Mouse (Mus musculus) embryonic facial prominence, embryonic 15.5 days (tissue): ENCODE data around the gene Lyz1. TPM values are rescaled to one million over a fixed set of nuclear protein-coding genes. Genes with fewer than 3 reads are reported as not detected.
"Not testable (repeated sequence)": the region's sequence is repeated elsewhere in the genome, so short reads cannot be mapped to it uniquely, and the experiment has no call there.

Experiments used
- ATAC-seq: fragments of 200-750 bp; cut with Nextera tagmentation; 2 replicates; pipeline ENCODE4 v1.8.0; 2017; ENCODE audit warnings: low read depth, moderate TSS enrichment; ENCODE audit not compliant: insufficient number of reproducible peaks, low FRiP score, low TSS enrichment
- H3K27ac ChIP-seq: fragments of 300-500 bp; sonication (generic); replicated peaks from 2 replicates; pipeline ENCODE4 v1.5.1; 2015; ENCODE audit warnings: mild to moderate bottlenecking, inconsistent platforms
- H3K27me3 ChIP-seq: fragments of 300-500 bp; sonication (generic); 2 replicates; pipeline ENCODE4 v1.6.1; 2015; ENCODE audit warnings: inconsistent platforms
- H3K36me3 ChIP-seq: fragments of 300-500 bp; sonication (generic); 2 replicates; pipeline ENCODE4 v1.6.1; 2015; ENCODE audit warnings: mild to moderate bottlenecking, inconsistent platforms
- H3K4me1 ChIP-seq: fragments of 300-500 bp; sonication (generic); 2 replicates; pipeline ENCODE4 v1.6.1; 2015; ENCODE audit warnings: inconsistent platforms
- H3K4me2 ChIP-seq: fragments of 300-500 bp; sonication (generic); replicated peaks from 2 replicates; pipeline ENCODE4 v1.6.1; 2015; ENCODE audit warnings: mild to moderate bottlenecking, inconsistent platforms
- H3K4me3 ChIP-seq: fragments of 300-500 bp; sonication (generic); replicated peaks from 2 replicates; pipeline ENCODE4 v1.5.1; 2015; ENCODE audit warnings: mild to moderate bottlenecking, inconsistent platforms
- H3K9ac ChIP-seq: fragments of 300-500 bp; sonication (generic); 2 replicates; pipeline ENCODE4 v1.6.1; 2015; ENCODE audit warnings: inconsistent platforms
- H3K9me3 ChIP-seq: fragments of 300-500 bp; sonication (generic); replicated peaks from 2 replicates; pipeline ENCODE4 v1.6.1; 2016; ENCODE audit warnings: inconsistent platforms
- WGBS: fragments of 180-500 bp; shearing (Covaris S2); methylation state at CpG from one replicate; pipeline ENCODE4 v1.1.7; 2015; 5-methylcytosine and 5-hydroxymethylcytosine counted together
- polyA plus RNA-seq: library from polyadenylated mRNA; unstranded; fragments of >200 nt; fragmentation: Nextera tagmentation; extraction: Ambion mirVana; gene quantifications from 2 replicates; pipeline ENCODE4 v1.2.1, GENCODE M21; 2015

The Lyz1 gene
- polyA plus RNA-seq, 1 experiment from 2014 or later, result 0.13 TPM

GRCm38 (mm10) chr10:117275681-117276369 lies 16.8 kb downstream of the Lyz1 start:
- ATAC-seq, result no peak
- no peak overlapping the region for H3K27ac ChIP-seq
- no peaks in the 10 kb centered on the region for H3K4me1 ChIP-seq
- H3K4me3 ChIP-seq, result no peak overlapping the region
- no peak overlapping the region for H3K9ac ChIP-seq
- no peaks in the 10 kb centered on the region for H3K36me3 ChIP-seq
- no peak overlapping the region for H3K4me2 ChIP-seq
- WGBS, result 80% methylated on average over 10 of the region's 10 CpGs
- no peaks in the 10 kb centered on the region for H3K9me3 ChIP-seq
- H3K27me3 ChIP-seq, result no peaks in the 10 kb centered on the region

GRCm38 (mm10) chr10:117274645-117275044 lies 18.0 kb downstream of the Lyz1 start:
- not testable (repeated sequence) for H3K4me2 ChIP-seq, H3K4me1 ChIP-seq, H3K27ac ChIP-seq, H3K9ac ChIP-seq, H3K9me3 ChIP-seq, H3K4me3 ChIP-seq, H3K36me3 ChIP-seq, ATAC-seq, H3K27me3 ChIP-seq
- 87% methylated on average over 4 of the region's 7 CpGs for WGBS

GRCm38 (mm10) chr10:117272023-117272422 lies 20.6 kb downstream of the Lyz1 start:
- Histone ChIP-seq H3K4me1 (no peaks in the 10 kb centered on the region), H3K9me3 (no peaks in the 10 kb centered on the region), H3K27ac (no peak overlapping the region), H3K27me3 (no peaks in the 10 kb centered on the region), H3K4me2 (no peak overlapping the region), H3K9ac (no peak overlapping the region), H3K4me3 (no peak overlapping the region), H3K36me3 (no peaks in the 10 kb centered on the region)
- no peak for ATAC-seq

- H3K36me3 ChIP-seq, result no peaks in the 10 kb centered on the region
These were observed 32.8 kb downstream of the Lyz1 start for GRCm38 (mm10) chr10:117259870-117260269.

GRCm38 (mm10) chr10:117238603-117239002 lies 54.1 kb downstream of the Lyz1 start, which contains the start of gene 9530003J23Rik:
Gene 9530003J23Rik (minus strand): TSS chr10:117238703.
- no peak for ATAC-seq
- no peak within 1 kb of the TSS for H3K27ac ChIP-seq

More at GRCm38 (mm10) chr10:117259870-117260269, 32.8 kb downstream of the Lyz1 start:
- no peak overlapping the region for H3K4me3 ChIP-seq
- no peak overlapping the region for H3K9ac ChIP-seq
- H3K4me2 ChIP-seq, result no peak overlapping the region
- H3K27me3 ChIP-seq, result no peaks in the 10 kb centered on the region
- no peak for ATAC-seq
- H3K9me3 ChIP-seq, result no peaks in the 10 kb centered on the region
- H3K4me1 ChIP-seq, result no peaks in the 10 kb centered on the region
- no peak overlapping the region for H3K27ac ChIP-seq

More at GRCm38 (mm10) chr10:117238603-117239002, 54.1 kb downstream of the Lyz1 start, which contains the start of gene 9530003J23Rik:
- Histone ChIP-seq H3K9ac (no peak within 1 kb of the TSS), H3K4me1 (no peaks in the 10 kb centered on the region), H3K9me3 (no peaks in the 10 kb centered on the region), H3K36me3 (no peaks in the 10 kb centered on the region), H3K27me3 (no peaks in the 10 kb centered on the region), H3K4me2 (no peak within 1 kb of the TSS), H3K4me3 (no peak within 1 kb of the TSS)
- 88% methylated on average over 12 of the region's 12 CpGs for WGBS

Other genes with a start within 250 kb of the Lyz1 start
- gene Lrrc10, start 247.5 kb downstream of the Lyz1 start, polyA plus RNA-seq, result 0.11 TPM in 1 of 2 replicates, not detected in the other
- 231 and 233 TPM in 2 replicates for gene Cct2, start 229.1 kb downstream of the Lyz1 start, polyA plus RNA-seq
- gene Frs2, start 144.3 kb downstream of the Lyz1 start, polyA plus RNA-seq, result 21.7 and 22.2 TPM in 2 replicates
- 56.3 and 56.6 TPM in 2 replicates for gene Yeats4, start 68.4 kb downstream of the Lyz1 start, polyA plus RNA-seq
- gene 9530003J23Rik, start 54.2 kb downstream of the Lyz1 start, polyA plus RNA-seq, result not detected in 2 replicates
- gene Lyz2, start 10.5 kb downstream of the Lyz1 start, polyA plus RNA-seq, result 127 and 138 TPM in 2 replicates
- gene Cpsf6, start 87.1 kb upstream of the Lyz1 start, polyA plus RNA-seq, result 124 and 127 TPM in 2 replicates